Mouse (Mus musculus): Measurements from ENCODE around the gene Camsap2. TPM values are rescaled to one million over a fixed set of nuclear protein-coding genes. Genes with fewer than 3 reads are reported as not detected.

Camsap2 gene
- polyA plus RNA-seq, 1 experiment from 2014 or later: 11.1 TPM

DNA sequence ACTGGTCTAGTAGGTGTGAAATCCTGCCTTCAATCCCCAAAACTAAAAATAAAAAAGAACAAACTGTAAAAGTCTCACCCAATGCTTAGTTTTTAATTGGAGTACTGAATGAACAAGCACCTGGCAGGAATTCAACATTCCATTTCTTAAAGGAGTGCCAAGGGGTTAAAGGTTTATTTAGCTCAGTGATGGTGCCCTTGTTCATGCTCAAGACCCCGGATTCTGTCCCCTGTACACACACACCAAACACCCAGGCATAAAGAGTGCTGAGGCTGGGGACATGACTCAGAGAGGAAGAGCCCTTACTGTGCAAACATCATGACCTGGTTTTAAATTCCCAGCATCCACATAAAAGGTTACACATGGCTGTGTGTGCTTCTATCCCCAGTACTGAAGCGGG lies 15.5 kb upstream of the Camsap2 start:
- Histone ChIP-seq H3K9me3 (replicated peaks) (no peaks in the 10 kb centered on the region), H3K36me3 (no peaks in the 10 kb centered on the region), H3K27me3 (ENCODE audit: low read depth, poor library complexity, severe bottlenecking) (no peaks in the 10 kb centered on the region), H3K4me1 (peaks cover 40% of the 10 kb centered on the region), H3K27ac (replicated peaks) (peak overlapping the region; percentile 70), H3K4me3 (no peak overlapping the region)
- 84% methylated on average over 2 of the region's 2 CpGs for WGBS
- DNase-seq (ENCODE audit: low spot score): no peak

DNA sequence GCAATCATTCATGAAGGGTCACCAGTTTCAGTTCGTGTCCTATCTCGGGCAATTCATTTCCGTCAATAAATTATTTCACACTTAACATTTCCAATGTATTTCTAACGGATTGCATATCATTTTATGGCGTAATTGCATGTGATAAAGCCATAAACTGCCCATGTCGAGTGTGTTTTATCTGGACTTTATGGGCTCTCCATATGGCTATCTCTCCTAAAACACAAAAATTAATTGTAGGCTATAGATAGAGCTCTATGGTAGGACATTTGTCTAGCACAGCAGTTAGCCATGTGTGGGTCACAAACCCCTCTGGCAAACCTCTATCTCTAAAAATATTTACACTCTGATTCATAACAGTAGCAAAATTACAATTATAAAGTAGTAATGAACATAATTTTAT lies 15.0 kb upstream of the Camsap2 start:
- WGBS: 88% methylated on average over 6 of the region's 6 CpGs
- no peak overlapping the region for H3K4me3 ChIP-seq
- H3K4me1 ChIP-seq: peaks cover 38% of the 10 kb centered on the region
- no peaks in the 10 kb centered on the region for H3K36me3 ChIP-seq
- H3K27ac ChIP-seq (replicated peaks): no peak overlapping the region
- no peak for DNase-seq (ENCODE audit: low spot score)
- no peaks in the 10 kb centered on the region for H3K27me3 ChIP-seq (ENCODE audit: low read depth, poor library complexity, severe bottlenecking)
- H3K9me3 ChIP-seq (replicated peaks): no peaks in the 10 kb centered on the region

DNA sequence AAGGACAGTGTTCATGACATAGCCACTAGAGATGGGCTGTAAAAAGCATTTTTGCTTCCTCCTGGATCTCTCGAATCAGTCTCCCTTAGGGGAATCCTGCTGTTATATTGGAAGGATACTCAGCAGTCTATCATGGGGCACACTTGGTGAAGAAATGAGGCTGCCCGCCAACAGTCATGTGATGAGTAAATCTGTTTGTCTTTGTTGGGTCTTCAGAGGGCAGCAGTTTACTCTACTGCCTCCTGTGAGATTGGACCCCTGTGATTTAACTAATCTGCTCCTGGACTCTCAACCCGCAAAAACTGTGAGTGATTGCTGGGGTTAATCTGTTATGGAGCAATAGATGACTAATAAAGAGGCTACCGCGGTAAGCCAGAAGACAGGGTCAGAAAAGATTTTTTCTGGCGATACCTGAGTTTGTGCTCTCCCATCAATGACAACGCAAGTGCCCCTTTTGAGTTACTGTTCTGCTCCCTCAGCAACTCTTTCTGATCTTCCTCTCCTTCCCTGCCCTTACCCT lies 13.0 kb upstream of the Camsap2 start:
- no peak for DNase-seq (ENCODE audit: low spot score)
- Histone ChIP-seq H3K9me3 (replicated peaks) (no peaks in the 10 kb centered on the region), H3K4me3 (no peak overlapping the region), H3K27me3 (ENCODE audit: low read depth, poor library complexity, severe bottlenecking) (no peaks in the 10 kb centered on the region), H3K27ac (replicated peaks) (no peak overlapping the region), H3K4me1 (peaks cover 34% of the 10 kb centered on the region), H3K36me3 (no peaks in the 10 kb centered on the region)
- 76% methylated on average over 7 of the region's 7 CpGs for WGBS

DNA sequence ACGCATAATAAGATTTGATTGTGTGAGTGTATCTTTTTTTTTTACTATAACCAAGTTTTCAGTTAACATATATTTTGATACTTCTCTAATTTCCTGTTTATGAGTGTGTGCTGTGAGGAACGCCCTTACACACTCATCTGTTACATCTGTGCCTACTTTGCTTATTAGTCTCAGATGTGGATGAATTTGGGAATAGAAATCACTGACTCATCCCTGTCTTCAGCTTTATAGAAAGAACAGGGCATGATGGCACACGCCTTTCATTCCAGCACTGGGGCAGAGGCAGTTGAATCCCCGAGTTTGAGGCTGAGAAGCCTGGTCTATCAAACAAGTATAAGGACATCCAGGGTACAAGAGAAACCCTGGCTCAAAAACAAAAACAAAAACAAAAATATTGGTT lies 9.7 kb upstream of the Camsap2 start:
- no peaks in the 10 kb centered on the region for H3K9me3 ChIP-seq (replicated peaks)
- H3K36me3 ChIP-seq: no peaks in the 10 kb centered on the region
- H3K4me3 ChIP-seq: no peak overlapping the region
- DNase-seq (ENCODE audit: low spot score): no peak
- no peak overlapping the region for H3K27ac ChIP-seq (replicated peaks)
- 81% methylated on average over 4 of the region's 4 CpGs for WGBS
- H3K4me1 ChIP-seq: peaks cover 14% of the 10 kb centered on the region
- no peaks in the 10 kb centered on the region for H3K27me3 ChIP-seq (ENCODE audit: low read depth, poor library complexity, severe bottlenecking)

DNA sequence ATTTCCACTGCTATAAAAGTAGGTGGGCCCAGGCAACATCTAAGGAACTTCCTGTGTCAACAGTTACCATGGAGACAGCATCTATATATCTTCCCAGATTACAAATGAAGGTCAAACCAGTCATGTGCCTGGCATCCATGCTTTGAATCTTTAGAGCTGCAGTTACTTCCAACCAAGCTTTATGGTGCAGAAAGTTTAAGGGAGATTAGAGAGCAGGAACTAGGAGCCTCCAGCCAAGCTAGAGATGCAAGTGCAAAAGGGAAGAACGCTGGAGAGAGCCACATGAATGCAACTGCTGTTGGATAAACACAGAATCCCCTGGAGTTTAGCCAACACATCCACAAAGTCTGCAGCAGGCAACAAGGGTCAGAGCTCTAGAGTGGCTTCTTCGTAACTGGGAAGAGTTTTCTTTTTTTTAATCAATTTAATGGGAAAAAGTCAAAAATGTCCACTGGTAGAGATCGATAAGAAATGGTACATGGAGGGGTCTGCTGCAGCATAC lies 4.8 kb upstream of the Camsap2 start:
- Histone ChIP-seq H3K9me3 (replicated peaks) (no peaks in the 10 kb centered on the region), H3K4me3 (no peak overlapping the region), H3K27ac (replicated peaks) (no peak overlapping the region), H3K4me1 (peaks cover 31% of the 10 kb centered on the region), H3K27me3 (ENCODE audit: low read depth, poor library complexity, severe bottlenecking) (peaks cover 26% of the 10 kb centered on the region), H3K36me3 (no peaks in the 10 kb centered on the region)
- DNase-seq (ENCODE audit: low spot score): no peak
- WGBS: 73% methylated on average over 3 of the region's 3 CpGs

DNA sequence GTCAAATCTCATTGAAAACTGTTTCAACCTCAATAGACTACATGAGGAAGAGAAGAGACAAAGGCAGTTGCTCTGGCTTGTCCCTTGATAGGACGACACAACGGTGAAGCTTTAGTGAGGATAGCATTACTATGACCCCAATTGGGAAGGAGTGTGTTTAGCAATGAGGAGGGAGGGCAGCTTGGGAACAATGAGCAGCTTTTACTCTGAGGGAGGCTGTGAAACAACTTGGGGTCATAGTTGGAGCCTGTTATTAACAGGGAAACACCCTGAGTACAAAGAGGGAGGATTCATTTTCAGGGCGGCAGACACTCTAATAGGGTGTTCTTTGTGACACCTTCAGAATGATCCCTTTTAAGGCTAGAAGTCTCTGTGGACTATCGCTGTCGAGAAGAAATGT lies 2.2 kb upstream of the Camsap2 start:
- no peak for DNase-seq (ENCODE audit: low spot score)
- Histone ChIP-seq H3K36me3 (no peaks in the 10 kb centered on the region), H3K27ac (replicated peaks) (no peak overlapping the region), H3K9me3 (replicated peaks) (no peaks in the 10 kb centered on the region), H3K4me1 (peaks cover 39% of the 10 kb centered on the region), H3K4me3 (no peak overlapping the region), H3K27me3 (ENCODE audit: low read depth, poor library complexity, severe bottlenecking) (peaks cover 26% of the 10 kb centered on the region)
- 72% methylated on average over 5 of the region's 5 CpGs for WGBS

DNA sequence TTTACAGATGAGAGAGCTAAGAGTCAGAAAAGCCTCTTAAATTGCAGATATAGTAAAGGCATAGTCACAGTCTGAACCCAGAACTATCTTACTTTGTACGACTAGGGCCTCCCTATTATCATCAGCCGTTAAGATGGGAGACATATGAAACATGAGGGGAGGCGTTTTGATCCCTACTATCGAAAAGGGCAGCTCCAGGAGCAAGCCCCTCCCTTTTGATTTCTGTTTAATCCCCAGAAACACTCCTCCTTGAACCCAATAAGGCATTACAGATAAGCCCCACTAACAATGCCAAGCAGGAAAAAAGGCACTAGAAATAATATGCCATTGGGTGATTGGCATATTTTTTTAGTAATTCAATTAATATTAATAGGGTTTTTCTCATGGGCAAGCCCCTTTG lies 1.2 kb upstream of the Camsap2 start:
- no peaks in the 10 kb centered on the region for H3K36me3 ChIP-seq
- H3K27ac ChIP-seq (replicated peaks): no peak overlapping the region
- no peak for DNase-seq (ENCODE audit: low spot score)
- WGBS: 71% methylated on average over 4 of the region's 4 CpGs
- peaks cover 26% of the 10 kb centered on the region for H3K27me3 ChIP-seq (ENCODE audit: low read depth, poor library complexity, severe bottlenecking)
- H3K9me3 ChIP-seq (replicated peaks): no peaks in the 10 kb centered on the region
- H3K4me1 ChIP-seq: peaks cover 49% of the 10 kb centered on the region
- H3K4me3 ChIP-seq: no peak overlapping the region

DNA sequence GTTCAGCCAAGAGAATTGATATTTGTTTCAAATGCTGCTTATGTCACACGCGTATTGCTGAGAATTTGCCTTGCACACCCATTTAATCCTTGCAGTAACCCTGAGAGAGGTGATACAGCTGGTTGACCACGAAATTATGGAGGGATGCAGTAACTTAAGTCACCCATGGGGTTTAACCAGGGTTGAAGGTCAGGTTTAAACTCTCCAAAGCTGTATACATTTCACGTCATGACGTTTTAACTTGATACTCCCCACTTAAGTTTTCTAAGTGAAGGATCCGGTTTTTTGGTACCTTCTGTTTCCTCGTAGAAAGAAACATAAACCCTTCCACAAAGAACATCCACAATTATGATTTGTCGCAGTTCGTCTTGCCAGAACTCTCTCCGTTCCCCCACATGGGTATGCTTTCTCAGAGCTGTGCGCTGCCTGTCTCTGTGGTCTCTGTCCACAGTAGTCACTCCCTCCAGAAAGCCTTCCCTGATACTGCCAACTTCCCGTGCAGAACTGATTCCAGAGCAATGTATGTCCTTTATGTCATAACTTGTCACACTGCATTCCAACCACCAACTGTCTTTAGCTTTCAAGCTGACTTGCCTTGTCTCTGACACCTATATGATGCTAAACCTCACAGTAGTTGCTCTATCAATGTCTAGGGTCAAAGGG lies 600 bp upstream of the Camsap2 start:
- no peak for DNase-seq (ENCODE audit: low spot score)
- Histone ChIP-seq H3K36me3 (no peaks in the 10 kb centered on the region), H3K4me1 (peaks cover 52% of the 10 kb centered on the region), H3K27me3 (ENCODE audit: low read depth, poor library complexity, severe bottlenecking) (peaks cover 26% of the 10 kb centered on the region), H3K27ac (replicated peaks) (peak overlapping the region; percentile 98), H3K4me3 (peak overlapping the region; percentile 74), H3K9me3 (replicated peaks) (no peaks in the 10 kb centered on the region)
- 7% methylated on average over 12 of the region's 12 CpGs for WGBS

DNA sequence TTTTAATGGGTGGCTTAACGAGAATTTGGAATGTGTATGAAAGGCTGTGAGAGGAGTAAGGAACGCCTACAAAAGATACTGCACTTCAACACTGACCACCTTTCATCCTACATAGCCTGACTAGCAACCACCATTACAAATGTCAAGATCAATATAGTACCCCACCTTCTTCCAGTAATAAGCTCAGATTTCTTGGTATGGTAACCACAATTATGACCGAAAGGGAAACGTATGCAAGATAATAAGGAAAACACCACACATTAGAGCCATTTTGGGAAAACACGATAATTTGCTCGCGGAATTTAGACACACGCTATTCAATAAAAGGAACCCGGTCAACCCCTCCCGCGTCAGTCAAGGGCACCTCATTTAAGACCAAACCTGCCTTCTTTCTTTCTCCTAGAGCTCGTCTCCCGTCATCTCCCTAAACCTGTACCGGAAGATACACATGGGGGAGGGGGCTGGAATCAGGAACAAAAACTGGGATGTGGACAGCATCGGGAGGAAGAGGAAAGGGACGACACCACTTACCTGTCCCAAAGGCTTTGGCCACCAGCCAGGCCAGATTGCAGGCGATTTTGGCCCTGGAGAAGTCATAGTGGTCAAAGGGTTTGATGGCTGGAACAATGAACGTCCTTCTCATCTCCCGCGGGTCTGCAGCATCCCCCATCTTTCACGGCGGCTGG lies 993 bp downstream of the Camsap2 start:
- Histone ChIP-seq H3K36me3 (peaks cover 15% of the 10 kb centered on the region), H3K9me3 (replicated peaks) (no peaks in the 10 kb centered on the region), H3K4me3 (peak overlapping the region; percentile 74), H3K27ac (replicated peaks) (peak overlapping the region; percentile 98), H3K4me1 (peaks cover 45% of the 10 kb centered on the region), H3K27me3 (ENCODE audit: low read depth, poor library complexity, severe bottlenecking) (peaks cover 26% of the 10 kb centered on the region)
- DNase-seq (ENCODE audit: low spot score): no peak
- WGBS: 2% methylated on average over 22 of the region's 22 CpGs

DNA sequence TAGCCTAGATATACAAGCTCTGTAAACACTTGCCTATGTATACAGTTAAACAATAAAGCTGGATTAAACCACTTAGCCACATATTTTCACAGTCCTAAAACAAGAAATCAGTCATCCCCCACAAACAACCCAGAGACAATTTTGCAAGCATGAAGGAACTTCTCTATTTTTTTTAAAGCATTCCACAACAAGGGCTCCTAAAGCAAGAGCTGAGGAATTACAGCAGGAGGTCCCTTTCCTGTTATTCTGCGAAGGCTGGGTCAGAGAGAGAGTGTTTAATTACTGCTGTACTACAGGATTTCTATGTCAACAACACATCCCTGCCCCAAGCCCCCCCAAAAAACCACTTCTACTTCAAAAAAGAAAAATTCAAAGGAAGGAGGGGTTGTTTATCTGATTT lies 1.6 kb downstream of the Camsap2 start:
- 3% methylated on average over 1 of the region's 1 CpGs for WGBS
- no peaks in the 10 kb centered on the region for H3K9me3 ChIP-seq (replicated peaks)
- H3K4me1 ChIP-seq: peaks cover 45% of the 10 kb centered on the region
- H3K27ac ChIP-seq (replicated peaks): no peak overlapping the region
- H3K36me3 ChIP-seq: peaks cover 21% of the 10 kb centered on the region
- peaks cover 26% of the 10 kb centered on the region for H3K27me3 ChIP-seq (ENCODE audit: low read depth, poor library complexity, severe bottlenecking)
- peak overlapping the region; percentile 74 for H3K4me3 ChIP-seq
- DNase-seq (ENCODE audit: low spot score): no peak

DNA sequence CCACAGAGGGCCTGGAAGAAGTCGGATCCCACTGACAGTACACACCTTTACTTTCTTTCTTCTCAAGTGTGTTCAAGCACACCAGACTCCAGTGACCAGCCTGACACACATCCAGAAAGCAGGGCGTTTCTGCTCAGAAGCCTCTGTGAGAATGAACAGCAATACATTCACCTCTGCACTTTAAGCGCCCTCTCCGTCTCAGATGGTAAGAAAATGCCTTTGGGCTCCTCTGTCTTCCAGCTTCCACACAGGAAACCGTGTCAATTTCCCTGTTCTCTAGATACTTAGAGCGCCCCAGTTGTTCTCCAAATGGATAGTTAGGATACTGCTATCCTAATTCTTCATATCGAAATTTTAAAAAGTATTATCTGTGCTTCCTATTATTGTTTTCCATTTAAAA lies 2.2 kb downstream of the Camsap2 start:
- Histone ChIP-seq H3K27me3 (ENCODE audit: low read depth, poor library complexity, severe bottlenecking) (peaks cover 21% of the 10 kb centered on the region), H3K4me3 (peak overlapping the region; percentile 74), H3K4me1 (peaks cover 45% of the 10 kb centered on the region), H3K27ac (replicated peaks) (no peak overlapping the region; the same call in 1 of the 2 replicates), H3K9me3 (replicated peaks) (no peaks in the 10 kb centered on the region), H3K36me3 (peaks cover 22% of the 10 kb centered on the region)
- 39% methylated on average over 7 of the region's 7 CpGs for WGBS
- no peak for DNase-seq (ENCODE audit: low spot score)

DNA sequence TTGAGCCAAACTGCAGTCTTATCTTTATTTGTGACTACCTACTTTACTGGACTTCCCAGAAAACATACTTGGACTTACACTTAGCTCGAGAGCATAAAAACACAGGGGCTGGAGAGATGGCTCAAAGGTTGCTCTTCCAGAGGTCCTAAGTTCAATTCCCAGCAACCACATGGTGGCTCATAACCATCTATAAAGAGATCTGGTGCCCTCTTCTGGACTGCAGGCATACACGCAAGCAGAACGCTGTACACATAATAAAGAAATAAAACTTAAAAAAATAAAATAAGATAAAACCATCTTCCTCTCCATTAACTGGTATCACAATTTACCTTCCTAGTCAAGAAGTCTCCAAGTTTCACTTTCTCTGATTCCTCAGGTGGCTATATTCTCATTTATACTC lies 5.4 kb downstream of the Camsap2 start:
- H3K4me1 ChIP-seq: peaks cover 31% of the 10 kb centered on the region
- H3K9me3 ChIP-seq (replicated peaks): no peaks in the 10 kb centered on the region
- H3K4me3 ChIP-seq: no peak overlapping the region
- peaks cover 31% of the 10 kb centered on the region for H3K36me3 ChIP-seq
- H3K27ac ChIP-seq (replicated peaks): no peak overlapping the region
- 93% methylated on average over 3 of the region's 3 CpGs for WGBS
- no peak for DNase-seq (ENCODE audit: low spot score)
- H3K27me3 ChIP-seq (ENCODE audit: low read depth, poor library complexity, severe bottlenecking): no peaks in the 10 kb centered on the region

DNA sequence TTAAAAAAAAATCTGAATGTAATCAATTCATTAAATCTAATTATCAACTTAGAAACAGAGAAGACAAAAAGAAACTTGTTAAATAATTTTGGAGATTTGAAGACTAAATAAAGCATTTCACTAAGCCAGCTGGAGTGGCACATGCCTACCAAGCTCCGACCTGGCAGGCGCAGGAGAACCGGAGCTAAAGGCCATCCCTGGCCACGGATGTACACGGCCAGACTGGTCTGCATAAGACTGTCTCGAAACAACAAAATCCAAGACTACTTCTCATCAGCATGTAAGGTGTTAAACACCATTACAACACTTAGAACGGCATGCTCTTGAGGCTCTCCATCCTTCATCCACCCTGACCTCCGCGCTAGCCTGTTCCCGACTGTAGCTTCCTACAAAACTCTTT lies 11.2 kb downstream of the Camsap2 start:
- DNase-seq (ENCODE audit: low spot score): no peak
- Histone ChIP-seq H3K36me3 (peaks cover 43% of the 10 kb centered on the region), H3K27ac (replicated peaks) (no peak overlapping the region), H3K9me3 (replicated peaks) (no peaks in the 10 kb centered on the region), H3K27me3 (ENCODE audit: low read depth, poor library complexity, severe bottlenecking) (no peaks in the 10 kb centered on the region), H3K4me1 (0 out of 2 replicates have a peak, but pooled peaks cover 6% of the 10 kb centered on the region), H3K4me3 (no peak overlapping the region)
- WGBS: 95% methylated on average over 10 of the region's 10 CpGs

All from midbrain, embryonic 10.5 days (tissue).